In genomic region chr1:91618527-91619135, GRCm38 (mm10) we compare ENCODE assay signal across 12 mouse cellular contexts.
DNase-seq lines count a peak whose midpoint lies in the region; ATAC-seq lines count a peak whose summit lies in the region.
"Had no signal": no experiment of that assay in that cellular context is flagged by ENCODE, and none has a peak within 500 bp of the region (broad histone marks: within the 10 kb centered on the region; RNA-seq: fewer than 3 reads in every experiment).

No protein-coding gene starts in this region.

- H3K27ac ChIP-seq in heart, embryonic 10.5 days: no peak overlapping the region
- H3K27ac ChIP-seq in limb, embryonic 12.5 days: peak overlapping the region; percentile 74; the same call in 1 of the 2 replicates
- H3K27ac ChIP-seq: hindbrain, embryonic 10.5 days had no signal

- no peaks in the 10 kb centered on the region for H3K27me3 ChIP-seq in heart, embryonic 10.5 days (ENCODE audit: insufficient read depth, poor library complexity, severe bottlenecking)
- H3K27me3 ChIP-seq in limb, embryonic 12.5 days: peaks cover 2% of the 10 kb centered on the region; the same call in 1 of the 2 replicates

- DNase-seq in heart, postnatal 14 days: peak; percentile 6 to 21
- DNase-seq in heart, embryonic 10.5 days (ENCODE audit: low spot score): no peak
- DNase-seq in ovary, postnatal 36 days (ENCODE audit: low spot score): peak; percentile 32
- no peak for DNase-seq in ovary, postnatal 10 days (ENCODE audit: low spot score)
- DNase-seq in lung, postnatal 36 days: peak; percentile 62
- no peak for DNase-seq in layer of hippocampus, postnatal 36 days
- no peak for DNase-seq in yolk sac, embryonic 10.5 days (ENCODE audit: low spot score)

- peaks cover 20% of the 10 kb centered on the region for H3K4me1 ChIP-seq in heart, embryonic 10.5 days
- H3K4me1 ChIP-seq in limb, embryonic 12.5 days (replicated peaks): peaks cover 50% of the 10 kb centered on the region
- H3K4me1 ChIP-seq: hindbrain, embryonic 10.5 days; megakaryocyte, embryonic 14.5 days had no signal

- no peak overlapping the region for H3K4me2 ChIP-seq in limb, embryonic 12.5 days

- intact Hi-C loops in heart, postnatal 14 days (cut with DNase I): no loop called here

- peak; percentile 39; the same call in 1 of the 2 replicates for ATAC-seq in limb, embryonic 12.5 days (ENCODE audit: insufficient number of reproducible peaks, insufficient read depth, low FRiP score, low TSS enrichment, low read depth)

- 85% methylated on average over 14 of the region's 14 CpGs for WGBS in heart, embryonic 10.5 days
- WGBS in limb, embryonic 12.5 days: 34% methylated on average over 14 of the region's 14 CpGs

- H3K36me3 ChIP-seq in heart, embryonic 10.5 days: no peaks in the 10 kb centered on the region
- H3K36me3 ChIP-seq in limb, embryonic 12.5 days: no peaks in the 10 kb centered on the region
- H3K36me3 ChIP-seq: hindbrain, embryonic 10.5 days had no signal

- no peaks in the 10 kb centered on the region for H3K9me3 ChIP-seq in heart, embryonic 10.5 days
- H3K9me3 ChIP-seq in limb, embryonic 12.5 days: no peaks in the 10 kb centered on the region
- H3K9me3 ChIP-seq: hindbrain, embryonic 10.5 days; megakaryocyte, embryonic 14.5 days had no signal

- no peak overlapping the region for H3K4me3 ChIP-seq in heart, embryonic 10.5 days
- no peak overlapping the region for H3K4me3 ChIP-seq in limb, embryonic 12.5 days (replicated peaks)
- H3K4me3 ChIP-seq: erythroblast, embryonic 14.5 days; hindbrain, embryonic 10.5 days; megakaryocyte, embryonic 14.5 days; myocyte had no signal

- no peak overlapping the region for H3K9ac ChIP-seq in limb, embryonic 12.5 days (replicated peaks)

Comparison
In these comparisons a context has a peak if more than half of its experiments do, and no peak if none do; other contexts are left out.
1. DNase-seq: peak in heart, postnatal 14 days (2 of 2), ovary, postnatal 36 days (single experiment) and lung, postnatal 36 days (single experiment); none in heart, embryonic 10.5 days (single experiment), ovary, postnatal 10 days (single experiment), layer of hippocampus, postnatal 36 days (0 of 2) and yolk sac, embryonic 10.5 days (single experiment).